Mouse (Mus musculus): ENCODE measurements around the gene Kcnip3. TPM values are rescaled to one million over a fixed set of nuclear protein-coding genes. Genes with fewer than 3 reads are reported as not detected.
A peak's percentile ranks its signal among the peaks of the same experiment; 100 is the strongest.

The Kcnip3 gene
- polyA plus RNA-seq, 1 experiment from 2014 or later = 1.4 TPM

DNA sequence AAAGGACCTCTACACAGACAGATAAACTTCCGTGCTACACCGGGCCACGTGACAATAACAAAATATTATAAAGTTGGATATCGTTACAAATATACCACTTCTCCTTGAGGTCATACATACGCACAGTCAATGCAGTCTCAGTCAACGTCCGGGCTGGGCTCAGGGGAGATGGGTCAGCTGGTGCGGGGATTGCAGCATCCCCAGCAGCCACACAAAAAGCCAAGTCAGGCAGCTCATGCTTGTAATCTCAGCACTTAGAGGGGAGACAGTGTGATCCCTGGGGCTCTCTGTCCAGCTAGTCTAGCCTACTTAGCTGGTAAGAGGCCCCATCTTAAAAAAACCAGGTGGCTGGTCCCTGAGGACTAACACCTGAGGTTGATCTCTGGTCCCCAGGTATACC, 50.6 kb downstream of the Kcnip3 start:
- no peak for ATAC-seq (replicated peaks; ENCODE audit: low FRiP score)
- H3K4me1 ChIP-seq (replicated peaks; ENCODE audit: control insufficient read depth, insufficient read depth, low read length) = no peaks in the 10 kb centered on the region
- WGBS = 84% methylated on average over 8 of the region's 8 CpGs
- no peak overlapping the region for H3K27ac ChIP-seq (ENCODE audit: low read depth, low read length)
- no peaks in the 10 kb centered on the region for H3K27me3 ChIP-seq (replicated peaks; ENCODE audit: control insufficient read depth, insufficient read depth, low read length)
- no peak overlapping the region for H3K4me3 ChIP-seq (ENCODE audit: low read depth, low read length)
- no peaks in the 10 kb centered on the region for H3K36me3 ChIP-seq (ENCODE audit: control insufficient read depth, insufficient read depth, low read length)
- no peak for DNase-seq (ENCODE audit: low spot score)
- H3K9ac ChIP-seq (ENCODE audit: low read depth, low read length) = no peak overlapping the region
- H3K4me2 ChIP-seq = no peak overlapping the region
- no peaks in the 10 kb centered on the region for H3K9me3 ChIP-seq (ENCODE audit: control insufficient read depth, low read length)

DNA sequence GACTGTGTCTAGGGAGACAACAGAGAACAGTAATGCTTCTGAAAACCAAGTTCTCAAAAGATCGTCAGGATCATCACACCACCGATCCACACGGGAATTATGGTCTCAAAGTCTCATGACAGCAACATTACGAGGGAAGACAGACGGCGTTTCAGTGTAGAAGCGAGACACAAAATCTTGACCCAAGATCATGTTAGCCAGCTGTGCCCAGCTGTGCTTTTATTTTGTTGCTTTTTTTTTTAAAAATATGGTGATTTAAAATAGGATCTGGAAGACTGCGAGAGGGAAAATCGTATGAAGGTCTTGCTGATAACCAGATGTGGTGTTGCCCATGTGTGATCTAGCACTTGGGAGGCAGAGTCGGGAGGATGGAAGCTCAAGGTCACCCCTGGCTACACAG, 51.2 kb downstream of the Kcnip3 start:
- 86% methylated on average over 10 of the region's 10 CpGs for WGBS

DNA sequence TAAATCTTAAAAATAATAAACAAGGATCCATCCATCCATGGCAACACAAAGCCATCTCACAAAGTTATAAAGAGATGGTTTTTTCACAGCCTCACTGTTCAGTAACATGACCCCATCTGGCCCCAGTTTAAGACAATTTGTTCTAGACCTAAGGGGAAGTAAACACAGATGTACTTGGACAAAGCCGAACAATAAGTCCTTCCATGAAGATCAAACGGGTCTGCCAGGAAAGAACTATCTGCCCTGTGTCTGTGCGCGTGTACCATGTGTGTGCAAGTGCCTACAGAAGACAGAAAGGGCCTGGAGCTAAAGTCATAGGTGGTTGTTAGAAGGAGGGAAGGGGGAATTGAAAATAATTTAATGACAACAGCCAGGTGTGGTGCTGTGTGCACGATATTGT, 51.7 kb downstream of the Kcnip3 start:
- Histone ChIP-seq H3K9ac (ENCODE audit: low read depth, low read length) (no peak overlapping the region), H3K4me2 (no peak overlapping the region), H3K4me1 (replicated peaks; ENCODE audit: control insufficient read depth, insufficient read depth, low read length) (no peaks in the 10 kb centered on the region), H3K9me3 (ENCODE audit: control insufficient read depth, low read length) (no peaks in the 10 kb centered on the region), H3K36me3 (ENCODE audit: control insufficient read depth, insufficient read depth, low read length) (no peaks in the 10 kb centered on the region), H3K27ac (ENCODE audit: low read depth, low read length) (no peak overlapping the region), H3K27me3 (replicated peaks; ENCODE audit: control insufficient read depth, insufficient read depth, low read length) (no peaks in the 10 kb centered on the region), H3K4me3 (ENCODE audit: low read depth, low read length) (no peak overlapping the region)
- 87% methylated on average over 5 of the region's 5 CpGs for WGBS
- ATAC-seq (replicated peaks; ENCODE audit: low FRiP score) = no peak
- DNase-seq (ENCODE audit: low spot score) = no peak

More for the DNA sequence above, 51.2 kb downstream of the Kcnip3 start:
- Histone ChIP-seq H3K27ac (ENCODE audit: low read depth, low read length) (no peak overlapping the region), H3K9ac (ENCODE audit: low read depth, low read length) (no peak overlapping the region), H3K36me3 (ENCODE audit: control insufficient read depth, insufficient read depth, low read length) (no peaks in the 10 kb centered on the region), H3K4me2 (no peak overlapping the region), H3K4me1 (replicated peaks; ENCODE audit: control insufficient read depth, insufficient read depth, low read length) (no peaks in the 10 kb centered on the region), H3K27me3 (replicated peaks; ENCODE audit: control insufficient read depth, insufficient read depth, low read length) (no peaks in the 10 kb centered on the region), H3K4me3 (ENCODE audit: low read depth, low read length) (no peak overlapping the region), H3K9me3 (ENCODE audit: control insufficient read depth, low read length) (no peaks in the 10 kb centered on the region)
- DNase-seq (ENCODE audit: low spot score) (no peak), ATAC-seq (replicated peaks; ENCODE audit: low FRiP score) (no peak)

DNA sequence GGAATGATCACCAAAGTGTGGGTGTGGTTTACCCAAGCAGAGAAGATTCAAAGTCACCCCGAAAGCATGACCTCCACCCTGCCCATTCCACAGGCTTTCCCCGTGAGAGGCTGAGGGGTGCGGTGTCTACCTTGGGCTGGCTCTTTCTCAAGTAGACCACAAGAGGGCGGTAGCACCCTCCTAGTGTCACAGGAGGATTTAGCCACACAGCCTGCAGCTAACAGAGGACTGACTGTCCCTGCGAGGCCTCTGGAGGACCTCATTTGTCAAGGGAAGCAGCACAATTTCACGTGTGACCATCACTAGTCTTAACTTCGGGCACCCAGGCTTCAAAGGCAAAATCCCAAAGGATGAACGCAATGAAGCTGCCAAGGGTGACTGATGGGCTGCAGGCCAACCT, 59.6 kb downstream of the Kcnip3 start:
- Histone ChIP-seq H3K9me3 (ENCODE audit: control insufficient read depth, low read length) (no peaks in the 10 kb centered on the region), H3K36me3 (ENCODE audit: control insufficient read depth, insufficient read depth, low read length) (no peaks in the 10 kb centered on the region), H3K4me1 (replicated peaks; ENCODE audit: control insufficient read depth, insufficient read depth, low read length) (no peaks in the 10 kb centered on the region), H3K4me3 (ENCODE audit: low read depth, low read length) (no peak overlapping the region), H3K27me3 (replicated peaks; ENCODE audit: control insufficient read depth, insufficient read depth, low read length) (peaks cover 5% of the 10 kb centered on the region; the same call in 1 of the 2 replicates), H3K4me2 (no peak overlapping the region), H3K27ac (ENCODE audit: low read depth, low read length) (no peak overlapping the region), H3K9ac (ENCODE audit: low read depth, low read length) (no peak overlapping the region)
- 11% methylated on average over 8 of the region's 8 CpGs for WGBS
- peak; percentile 57; the same call in 1 of the 2 replicates for ATAC-seq (replicated peaks; ENCODE audit: low FRiP score)
- DNase-seq (ENCODE audit: low spot score) = peak; percentile 48

DNA sequence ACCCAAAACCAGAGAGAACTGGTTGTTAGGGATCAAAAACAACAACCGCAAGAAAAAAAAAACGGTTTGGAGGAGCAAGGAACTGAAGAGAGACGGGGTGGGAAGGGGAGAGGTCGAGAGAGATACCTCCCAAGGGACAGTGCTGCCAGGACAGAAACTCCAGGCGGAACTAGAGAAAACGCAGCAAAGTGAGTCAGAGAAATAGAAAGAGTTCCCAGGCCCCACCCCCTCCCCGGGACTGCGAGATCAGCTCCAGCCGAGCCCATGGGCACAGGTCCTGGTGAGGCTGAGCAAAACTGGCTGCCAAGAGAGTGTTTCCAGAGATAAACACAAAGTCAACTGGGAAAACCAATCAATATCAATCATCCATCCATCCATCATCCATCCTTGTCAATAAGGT, 60.5 kb downstream of the Kcnip3 start:
- Histone ChIP-seq H3K36me3 (ENCODE audit: control insufficient read depth, insufficient read depth, low read length) (no peaks in the 10 kb centered on the region), H3K4me2 (no peak overlapping the region), H3K4me1 (replicated peaks; ENCODE audit: control insufficient read depth, insufficient read depth, low read length) (no peaks in the 10 kb centered on the region), H3K27ac (ENCODE audit: low read depth, low read length) (no peak overlapping the region), H3K4me3 (ENCODE audit: low read depth, low read length) (no peak overlapping the region), H3K9me3 (ENCODE audit: control insufficient read depth, low read length) (no peaks in the 10 kb centered on the region), H3K9ac (ENCODE audit: low read depth, low read length) (no peak overlapping the region), H3K27me3 (replicated peaks; ENCODE audit: control insufficient read depth, insufficient read depth, low read length) (peaks cover 7% of the 10 kb centered on the region; the same call in 1 of the 2 replicates)
- ATAC-seq (replicated peaks; ENCODE audit: low FRiP score) = no peak
- no peak for DNase-seq (ENCODE audit: low spot score)
- WGBS = 45% methylated on average over 9 of the region's 9 CpGs

DNA sequence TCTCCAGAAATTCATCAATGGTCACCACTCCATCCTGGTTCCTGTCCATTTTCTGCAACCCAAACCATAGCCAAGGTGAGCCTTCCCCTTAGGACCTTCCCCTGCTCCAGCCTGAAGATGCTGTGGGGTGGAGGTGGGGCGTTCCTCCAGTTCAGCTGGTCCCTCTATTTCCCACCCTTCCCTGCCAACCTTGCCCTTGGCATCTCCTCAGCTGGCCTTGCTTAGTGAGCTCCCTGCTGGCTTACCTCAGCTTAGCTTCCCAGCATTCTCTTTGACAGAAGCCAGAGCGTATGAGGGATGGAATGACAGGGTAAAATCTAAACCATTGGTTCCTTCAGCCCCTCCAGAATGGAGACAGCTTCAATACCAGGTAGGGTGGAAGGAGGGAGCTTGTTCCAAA, 62.6 kb downstream of the Kcnip3 start:
- DNase-seq (ENCODE audit: low spot score) = no peak
- Histone ChIP-seq H3K27me3 (replicated peaks; ENCODE audit: control insufficient read depth, insufficient read depth, low read length) (peaks cover 7% of the 10 kb centered on the region), H3K9ac (ENCODE audit: low read depth, low read length) (no peak overlapping the region), H3K9me3 (ENCODE audit: control insufficient read depth, low read length) (no peaks in the 10 kb centered on the region), H3K36me3 (ENCODE audit: control insufficient read depth, insufficient read depth, low read length) (no peaks in the 10 kb centered on the region), H3K27ac (ENCODE audit: low read depth, low read length) (no peak overlapping the region), H3K4me1 (replicated peaks; ENCODE audit: control insufficient read depth, insufficient read depth, low read length) (no peaks in the 10 kb centered on the region), H3K4me2 (no peak overlapping the region), H3K4me3 (ENCODE audit: low read depth, low read length) (no peak overlapping the region)
- WGBS = 57% methylated on average over 2 of the region's 2 CpGs
- ATAC-seq (replicated peaks; ENCODE audit: low FRiP score) = no peak

DNA sequence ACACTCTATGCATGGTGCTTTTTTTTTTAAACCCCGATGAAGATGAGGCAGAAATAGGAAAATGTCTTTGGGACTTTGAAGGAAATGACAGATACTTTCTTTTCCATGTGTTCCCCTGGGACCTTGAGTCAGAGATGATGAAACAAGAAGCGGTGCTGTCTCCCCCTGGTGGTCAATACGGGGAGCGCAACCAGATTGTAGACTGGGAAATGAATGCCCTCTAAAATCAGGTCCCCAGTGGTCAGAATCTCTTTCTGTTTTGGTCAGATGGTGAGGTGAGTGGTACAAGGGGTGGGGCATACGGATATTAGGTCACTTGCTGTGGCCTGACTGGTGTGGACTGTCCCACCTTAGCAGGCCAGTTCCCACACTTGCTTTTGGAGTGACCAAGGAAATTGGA, 68.1 kb downstream of the Kcnip3 start:
- 3% methylated on average over 5 of the region's 5 CpGs for WGBS
- Histone ChIP-seq H3K4me1 (replicated peaks; ENCODE audit: control insufficient read depth, insufficient read depth, low read length) (peaks cover 12% of the 10 kb centered on the region; the same call in 1 of the 2 replicates), H3K9ac (ENCODE audit: low read depth, low read length) (no peak overlapping the region), H3K4me2 (no peak overlapping the region), H3K4me3 (ENCODE audit: low read depth, low read length) (no peak overlapping the region), H3K36me3 (ENCODE audit: control insufficient read depth, insufficient read depth, low read length) (no peaks in the 10 kb centered on the region), H3K9me3 (ENCODE audit: control insufficient read depth, low read length) (no peaks in the 10 kb centered on the region), H3K27me3 (replicated peaks; ENCODE audit: control insufficient read depth, insufficient read depth, low read length) (peaks cover 9% of the 10 kb centered on the region), H3K27ac (ENCODE audit: low read depth, low read length) (no peak overlapping the region)
- ATAC-seq (replicated peaks; ENCODE audit: low FRiP score) = no peak
- DNase-seq (ENCODE audit: low spot score) = no peak

DNA sequence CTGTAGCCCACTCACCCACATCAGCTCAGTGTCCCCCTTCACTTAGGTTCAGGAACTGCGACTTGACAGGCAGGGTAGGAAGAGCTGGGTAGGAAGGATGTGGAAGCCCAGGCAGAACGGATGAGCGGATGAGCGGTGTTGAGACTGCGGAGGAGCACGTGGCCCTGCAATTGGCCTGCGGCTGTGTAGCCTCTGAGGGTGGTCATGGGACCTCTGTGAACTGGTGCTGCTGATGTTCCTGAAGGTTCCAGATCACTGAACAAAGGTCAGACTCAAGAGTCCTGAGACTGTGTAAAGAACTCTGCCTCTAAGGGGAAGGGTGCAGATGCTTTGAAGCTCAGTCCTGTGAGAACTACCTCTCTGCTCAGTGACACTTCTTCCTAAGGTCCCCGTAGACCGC, 68.8 kb downstream of the Kcnip3 start:
- WGBS = 73% methylated on average over 9 of the region's 9 CpGs
- Histone ChIP-seq H3K4me3 (ENCODE audit: low read depth, low read length) (no peak overlapping the region), H3K27ac (ENCODE audit: low read depth, low read length) (no peak overlapping the region), H3K36me3 (ENCODE audit: control insufficient read depth, insufficient read depth, low read length) (no peaks in the 10 kb centered on the region), H3K9me3 (ENCODE audit: control insufficient read depth, low read length) (no peaks in the 10 kb centered on the region), H3K27me3 (replicated peaks; ENCODE audit: control insufficient read depth, insufficient read depth, low read length) (peaks cover 9% of the 10 kb centered on the region), H3K4me2 (no peak overlapping the region), H3K9ac (ENCODE audit: low read depth, low read length) (no peak overlapping the region), H3K4me1 (replicated peaks; ENCODE audit: control insufficient read depth, insufficient read depth, low read length) (peaks cover 12% of the 10 kb centered on the region; the same call in 1 of the 2 replicates)
- DNase-seq (ENCODE audit: low spot score) (no peak), ATAC-seq (replicated peaks; ENCODE audit: low FRiP score) (no peak)

DNA sequence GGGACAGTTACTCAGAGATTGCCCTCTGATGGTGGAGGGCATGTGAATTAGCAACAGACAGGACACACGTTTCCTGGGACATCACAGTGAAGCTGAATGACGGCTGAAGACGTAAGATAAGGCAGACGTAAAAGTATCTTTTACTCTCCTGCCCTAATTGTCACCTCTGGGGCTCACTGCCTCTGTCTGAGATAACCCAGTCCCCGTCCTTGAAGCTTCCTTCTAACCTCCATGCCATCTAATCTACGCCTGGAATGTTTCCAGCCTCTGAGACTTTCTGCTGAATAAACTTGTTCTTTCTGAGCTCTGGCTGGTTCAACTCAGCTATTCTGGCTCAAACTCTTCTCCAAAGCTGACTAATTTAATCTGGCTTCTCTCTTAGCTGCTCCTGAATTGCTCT, 70.1 kb downstream of the Kcnip3 start:
- DNase-seq (ENCODE audit: low spot score) (no peak), ATAC-seq (replicated peaks; ENCODE audit: low FRiP score) (peak; percentile 75)
- peaks cover 6% of the 10 kb centered on the region for H3K27me3 ChIP-seq (replicated peaks; ENCODE audit: control insufficient read depth, insufficient read depth, low read length)
- no peaks in the 10 kb centered on the region for H3K36me3 ChIP-seq (ENCODE audit: control insufficient read depth, insufficient read depth, low read length)
- H3K4me1 ChIP-seq (replicated peaks; ENCODE audit: control insufficient read depth, insufficient read depth, low read length) = peaks cover 17% of the 10 kb centered on the region
- no peaks in the 10 kb centered on the region for H3K9me3 ChIP-seq (ENCODE audit: control insufficient read depth, low read length)
- no peak overlapping the region for H3K27ac ChIP-seq (ENCODE audit: low read depth, low read length)
- H3K4me2 ChIP-seq = no peak overlapping the region
- no peak overlapping the region for H3K4me3 ChIP-seq (ENCODE audit: low read depth, low read length)
- WGBS = 5% methylated on average over 6 of the region's 6 CpGs
- no peak overlapping the region for H3K9ac ChIP-seq (ENCODE audit: low read depth, low read length)
